Mouse (Mus musculus) embryonic fibroblast, embryonic 13.5 days (primary cell): ENCODE data around the gene Gm12216. TPM values are rescaled to one million over a fixed set of nuclear protein-coding genes. Genes with fewer than 3 reads are reported as not detected.
A peak's percentile ranks its signal among the peaks of the same experiment; 100 is the strongest.

Experiments used
- H3K27ac ChIP-seq: 2 replicates; pipeline ENCODE4 v1.5.1; 2012; ENCODE audit warnings: low read length, control low read depth, inconsistent platforms; ENCODE audit not compliant: insufficient read depth
- H3K4me1 ChIP-seq: 2 replicates; pipeline ENCODE4 v1.6.1; 2011; ENCODE audit warnings: low read length; ENCODE audit not compliant: control insufficient read depth, insufficient read depth
- H3K4me3 ChIP-seq: 2 replicates; pipeline ENCODE4 v1.5.1; 2011; ENCODE audit warnings: mild to moderate bottlenecking, control low read depth, low read length; ENCODE audit not compliant: insufficient read depth
- CTCF ChIP-seq: IDR thresholded peaks from 2 replicates; pipeline ENCODE4 v1.5.1; 2011; ENCODE audit warnings: mild to moderate bottlenecking, control low read depth, low read length, moderate library complexity, borderline replicate concordance; ENCODE audit not compliant: insufficient read depth
- POLR2A ChIP-seq: IDR thresholded peaks from 2 replicates; pipeline ENCODE4 v1.6.1; 2011; ENCODE audit warnings: low read depth, mild to moderate bottlenecking, control low read depth, low read length, moderate library complexity
- polyA plus RNA-seq: library from polyadenylated mRNA; stranded (reverse); fragments of >200 nt; gene quantifications from 2 replicates; pipeline ENCODE4 v1.2.4, GENCODE M21; 2011; ENCODE audit warnings: low read depth; ENCODE audit not compliant: missing spikeins, insufficient read length

Gm12216 gene
- polyA plus RNA-seq, 1 experiment, result not detected

DNA sequence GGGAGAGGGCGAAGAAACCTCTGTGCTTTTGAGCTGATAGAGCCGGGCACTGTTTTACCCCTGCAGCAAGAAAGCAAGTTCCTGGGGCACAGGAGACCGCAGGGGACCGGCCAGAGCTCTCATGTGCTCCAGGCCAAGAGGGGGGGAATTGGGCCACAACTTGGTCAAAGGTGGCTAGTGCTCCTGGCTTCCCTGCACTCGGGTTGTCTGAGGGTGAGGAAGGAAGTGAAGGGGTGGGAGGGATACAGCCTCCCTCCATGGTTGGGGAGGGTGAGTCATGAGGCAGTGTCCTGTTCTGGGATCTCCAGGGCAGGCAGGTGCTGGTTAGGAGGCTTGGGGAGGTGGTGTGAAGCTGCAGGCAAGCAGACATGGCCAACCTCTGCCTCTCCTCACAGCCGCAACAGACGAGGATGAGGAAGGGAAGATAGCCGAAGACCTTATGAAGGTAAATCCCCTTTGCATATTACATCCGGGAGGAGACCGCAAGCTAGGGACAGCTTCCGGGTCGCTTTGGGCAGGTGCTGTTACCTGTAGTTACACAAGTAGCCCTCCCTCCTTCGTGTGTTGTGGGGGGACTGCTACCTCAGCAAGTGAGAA is 84.3 kb downstream of the Gm12216 start:
- TF ChIP-seq POLR2A, result no peak
- TF ChIP-seq CTCF, result no peak
- Histone ChIP-seq H3K4me3 (no peak overlapping the region), H3K27ac (no peak overlapping the region), H3K4me1 (no peaks in the 10 kb centered on the region)

DNA sequence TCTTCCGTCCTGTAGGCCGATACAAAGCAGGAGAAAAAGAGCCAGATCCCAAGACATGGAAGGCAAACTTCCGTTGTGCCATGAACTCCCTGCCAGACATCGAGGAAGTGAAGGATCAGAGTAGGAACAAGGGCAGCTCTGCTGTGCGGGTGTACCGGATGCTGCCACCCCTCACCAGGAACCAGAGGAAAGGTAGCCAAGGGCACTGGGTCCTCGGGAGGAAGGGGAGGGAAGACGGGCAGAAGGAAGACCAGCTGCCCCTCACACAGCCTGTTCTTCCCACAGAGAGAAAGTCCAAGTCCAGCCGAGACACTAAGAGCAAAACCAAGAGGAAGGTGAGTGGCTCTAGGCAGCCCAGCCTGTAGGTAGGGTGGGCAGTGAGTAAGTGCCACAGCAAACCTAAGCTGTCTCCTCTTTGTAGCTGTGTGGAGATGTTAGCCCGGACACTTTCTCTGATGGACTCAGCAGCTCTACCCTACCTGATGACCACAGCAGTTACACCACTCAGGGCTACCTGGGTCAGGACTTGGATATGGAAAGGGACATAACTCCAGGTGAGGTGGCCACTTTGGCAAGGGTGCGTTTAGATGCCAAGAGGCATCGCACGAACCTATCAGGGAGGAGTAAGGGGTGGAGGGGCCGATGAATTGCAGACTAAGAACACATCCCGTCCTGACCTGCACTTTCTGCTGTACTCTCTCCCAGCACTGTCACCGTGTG is 85.3 kb downstream of the Gm12216 start:
- H3K27ac ChIP-seq, result no peak overlapping the region

DNA sequence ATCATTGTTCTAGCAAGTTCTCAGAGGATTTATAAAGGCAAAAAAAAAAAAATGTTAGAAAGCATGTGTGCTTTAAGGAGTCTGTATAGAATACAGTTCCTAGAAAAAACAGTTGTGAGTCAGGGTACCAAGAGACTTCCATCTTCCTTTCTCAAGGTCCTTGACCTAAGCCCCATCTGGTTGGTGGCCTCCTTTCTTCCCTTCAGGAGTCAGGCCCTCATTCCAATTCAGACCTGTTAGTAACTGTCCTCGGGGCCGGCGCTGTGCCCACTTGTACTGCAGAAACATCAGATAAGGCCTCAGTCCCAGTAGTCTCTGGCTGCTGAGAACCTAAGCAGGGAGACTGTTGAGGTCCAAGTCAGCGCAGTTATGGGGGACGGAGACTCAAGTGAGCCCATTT is 86.0 kb downstream of the Gm12216 start, which contains the start of gene Gm17334:
Gene Gm17334 (minus strand): TSS at position 101 of the 400 bp plus-strand sequence.
- TF ChIP-seq POLR2A (no peak), CTCF (no peak)
- Histone ChIP-seq H3K27ac (no peak within 1 kb of the TSS), H3K4me3 (no peak within 1 kb of the TSS), H3K4me1 (peaks cover 3% of the 10 kb centered on the region; the same call in 1 of the 2 replicates)

More for the DNA sequence above, 85.3 kb downstream of the Gm12216 start:
- H3K4me1 ChIP-seq, result peaks cover 3% of the 10 kb centered on the region; the same call in 1 of the 2 replicates
- no peak overlapping the region for H3K4me3 ChIP-seq
- TF ChIP-seq CTCF, result no peak
- TF ChIP-seq POLR2A, result no peak

DNA sequence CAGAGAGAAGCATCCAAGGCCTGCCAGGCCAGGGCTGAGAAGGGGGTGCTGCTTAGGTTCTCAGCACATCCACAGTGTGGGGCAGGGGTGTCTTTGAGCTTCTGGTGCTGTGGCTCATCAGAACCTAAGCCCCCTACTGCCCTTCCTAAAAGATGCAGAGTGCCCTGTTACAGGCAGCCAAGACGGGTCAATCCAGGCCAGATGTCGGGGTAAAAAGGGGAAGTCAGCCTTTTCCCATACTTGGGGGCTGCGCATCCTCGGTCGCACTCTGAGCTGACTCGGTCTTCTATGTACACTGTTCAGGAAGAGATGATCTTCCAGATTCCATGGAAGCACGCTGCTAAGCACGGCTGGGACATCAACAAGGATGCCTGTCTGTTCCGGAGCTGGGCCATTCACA is 86.5 kb downstream of the Gm12216 start:
- H3K4me1 ChIP-seq, result peaks cover 3% of the 10 kb centered on the region; the same call in 1 of the 2 replicates
- TF ChIP-seq CTCF, result no peak
- no peak for TF ChIP-seq POLR2A
- no peak overlapping the region for H3K27ac ChIP-seq
- H3K4me3 ChIP-seq, result no peak overlapping the region

DNA sequence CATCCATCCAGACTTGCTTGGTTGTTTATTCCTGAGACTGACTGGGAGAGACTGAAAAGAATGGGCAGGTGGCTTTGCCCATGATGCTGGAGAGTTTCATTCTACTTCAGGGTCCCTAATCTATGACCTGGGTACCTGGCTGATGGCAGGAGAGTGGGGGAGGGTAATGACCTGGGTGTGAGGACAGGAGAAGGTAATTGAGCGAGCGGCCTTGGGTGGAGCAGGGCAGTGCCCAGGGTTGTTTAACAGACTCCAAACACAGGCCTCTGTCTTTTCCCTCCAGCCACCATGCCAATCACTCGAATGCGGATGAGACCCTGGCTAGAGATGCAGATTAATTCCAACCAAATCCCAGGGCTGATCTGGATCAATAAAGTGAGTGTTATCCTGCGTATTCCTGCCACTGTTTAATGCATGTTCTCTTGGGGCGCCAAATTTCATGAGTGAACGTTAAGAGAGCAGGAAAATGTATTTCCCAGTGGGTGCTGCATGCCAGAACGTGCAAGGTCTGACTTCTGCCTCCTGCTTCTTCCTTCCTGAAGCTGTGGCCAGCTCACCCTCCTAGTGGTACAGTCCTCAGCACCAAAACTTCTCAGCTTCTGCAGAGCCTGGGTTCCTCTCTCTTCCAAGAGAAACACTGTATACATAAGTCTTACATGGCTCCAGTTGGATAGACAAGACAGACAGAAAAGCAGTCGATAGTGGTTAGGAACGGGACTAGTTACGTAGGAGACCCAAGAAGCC is 87.9 kb downstream of the Gm12216 start:
- peaks cover 3% of the 10 kb centered on the region; the same call in 1 of the 2 replicates for H3K4me1 ChIP-seq
- H3K27ac ChIP-seq, result no peak overlapping the region
- H3K4me3 ChIP-seq, result peak overlapping the region; percentile 84
- no peak for TF ChIP-seq CTCF

DNA sequence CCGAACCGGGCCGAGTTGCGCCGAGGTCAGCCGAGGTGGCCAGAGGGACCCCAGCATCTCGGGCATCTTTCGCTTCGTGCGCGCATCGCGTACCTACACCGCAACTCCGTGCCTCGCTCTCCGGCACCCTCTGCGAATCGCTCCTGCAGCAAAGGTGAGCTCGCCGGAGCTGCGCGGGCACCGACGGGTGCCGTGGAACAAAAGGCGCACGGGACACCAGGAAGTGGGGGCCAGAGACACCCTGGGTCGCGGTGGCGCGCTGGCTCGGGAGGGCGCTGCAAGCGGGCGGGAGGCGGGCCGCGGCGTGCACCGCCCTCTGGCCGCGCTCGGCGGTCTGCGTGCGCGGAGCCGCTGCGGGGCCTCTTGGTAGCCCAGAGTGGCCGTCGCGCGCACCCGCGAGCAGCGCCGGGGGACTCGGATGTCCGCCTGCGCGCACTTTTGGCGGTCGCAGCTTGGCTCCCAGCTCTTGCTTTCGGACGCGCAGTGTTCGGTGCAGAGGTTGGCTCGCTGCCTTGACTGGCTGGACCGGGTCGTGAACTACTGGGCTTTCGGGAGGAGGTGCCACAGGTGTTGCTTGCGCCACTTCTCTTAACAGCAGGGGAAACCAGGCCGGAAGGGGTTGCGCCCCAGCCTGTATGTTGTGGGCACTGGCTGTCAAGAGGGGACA is 88.8 kb downstream of the Gm12216 start:
- H3K4me1 ChIP-seq, result peaks cover 3% of the 10 kb centered on the region; the same call in 1 of the 2 replicates
- no peak for TF ChIP-seq CTCF
- TF ChIP-seq POLR2A, result no peak
- H3K4me3 ChIP-seq, result peak overlapping the region; percentile 84
- peak overlapping the region; percentile 77 for H3K27ac ChIP-seq

DNA sequence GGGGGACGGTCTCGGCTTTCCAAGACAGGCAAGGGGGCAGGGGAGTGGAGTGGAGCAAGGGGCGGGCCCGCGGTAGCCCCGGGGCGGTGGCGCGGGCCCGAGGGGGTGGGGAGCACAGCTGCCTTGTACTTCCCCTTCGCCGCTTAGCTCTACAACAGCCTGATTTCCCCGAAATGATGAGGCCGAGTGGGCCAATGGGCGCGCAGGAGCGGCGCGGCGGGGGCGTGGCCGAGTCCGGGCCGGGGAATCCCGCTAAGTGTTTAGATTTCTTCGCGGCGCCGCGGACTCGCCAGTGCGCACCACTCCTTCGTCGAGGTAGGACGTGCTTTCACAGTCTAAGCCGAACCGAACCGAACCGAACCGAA is 89.3 kb downstream of the Gm12216 start, which contains the start of gene Irf1:
Gene Irf1 (plus strand): TSS at position 255 of the 365 bp plus-strand sequence.
- TF ChIP-seq CTCF (no peak), POLR2A (peak; percentile 98)
- H3K4me3 ChIP-seq, result peak within 1 kb of the TSS; percentile 84
- peaks cover 3% of the 10 kb centered on the region; the same call in 1 of the 2 replicates for H3K4me1 ChIP-seq
- H3K27ac ChIP-seq, result peak within 1 kb of the TSS; percentile 77

DNA sequence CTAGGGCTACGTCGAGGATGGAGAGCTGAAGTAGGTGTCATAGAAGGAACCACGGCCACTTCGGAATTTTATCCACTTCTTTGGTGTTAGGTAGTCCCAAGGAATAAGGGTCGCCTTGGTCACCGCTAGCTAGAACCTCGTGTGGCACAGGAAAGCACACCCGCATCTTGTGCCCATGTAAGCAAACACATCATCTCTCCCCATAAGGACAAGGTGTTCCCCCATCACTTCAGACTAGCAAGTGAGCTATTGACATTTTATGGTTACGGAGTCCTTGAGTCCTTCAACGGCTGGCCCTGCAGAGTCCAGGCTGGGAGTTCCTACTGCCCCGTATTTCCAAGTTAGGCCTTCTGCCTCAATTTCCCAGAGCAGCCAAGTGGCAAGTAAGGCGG is 89.9 kb downstream of the Gm12216 start:
- H3K4me3 ChIP-seq, result no peak overlapping the region
- peaks cover 6% of the 10 kb centered on the region; the same call in 1 of the 2 replicates for H3K4me1 ChIP-seq
- TF ChIP-seq CTCF, result no peak
- no peak for TF ChIP-seq POLR2A
- peak overlapping the region; percentile 20; the same call in 1 of the 2 replicates for H3K27ac ChIP-seq
